Mouse (Mus musculus): ENCODE results near the gene Rnf144a.

Gene Rnf144a

GRCm38 (mm10) chr12:26408707-26409106, 6.3 kb downstream of the Rnf144a start:
- no peak for DNase-seq

- peak; percentile 53 to 59 for DNase-seq
Measured at GRCm38 (mm10) chr12:26404781-26405702, 10.0 kb downstream of the Rnf144a start.

DNA sequence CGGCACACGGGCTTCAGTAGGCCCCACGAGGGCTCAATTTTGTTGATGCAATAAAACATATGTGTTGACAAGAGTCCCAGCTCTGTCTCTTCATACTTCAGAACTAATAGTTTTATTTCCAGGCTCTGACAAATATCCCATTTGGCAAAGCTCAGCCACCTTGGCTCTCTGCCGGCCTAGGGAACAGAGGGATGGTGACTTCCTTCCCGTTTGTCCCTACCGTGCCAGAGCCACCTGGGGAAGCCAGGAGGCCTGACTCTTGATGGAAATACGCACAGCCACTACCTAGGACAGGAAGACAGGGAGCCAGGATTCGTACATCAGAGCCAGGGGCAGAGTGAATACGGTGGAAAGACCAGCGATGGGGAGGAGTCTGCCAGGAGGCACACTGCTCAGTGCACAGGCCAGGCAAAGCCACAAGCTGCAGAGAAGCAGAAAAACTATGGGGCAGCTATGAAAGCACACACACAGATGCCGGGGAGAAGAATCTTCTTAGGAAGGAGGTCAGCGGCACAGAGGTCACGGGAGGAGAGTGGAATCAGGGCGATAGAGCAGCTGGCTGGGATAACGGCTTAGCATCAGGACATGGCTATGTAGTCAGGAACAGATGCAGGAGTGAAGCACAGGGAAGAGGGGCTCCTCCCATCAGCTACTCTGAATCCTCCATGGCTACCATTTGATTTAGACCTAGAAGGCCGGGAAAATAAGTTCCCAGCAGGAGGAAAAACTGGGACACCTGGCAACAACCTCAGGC, 11.5 kb downstream of the Rnf144a start:
- DNase-seq: peak; percentile 90 to 91

GRCm38 (mm10) chr12:26401696-26402470, 13.2 kb downstream of the Rnf144a start:
- no peak for DNase-seq

- no peak for DNase-seq
Measured at GRCm38 (mm10) chr12:26401254-26401653, 13.8 kb downstream of the Rnf144a start.

GRCm38 (mm10) chr12:26400762-26401161, 14.3 kb downstream of the Rnf144a start:
- no peak for DNase-seq

DNA sequence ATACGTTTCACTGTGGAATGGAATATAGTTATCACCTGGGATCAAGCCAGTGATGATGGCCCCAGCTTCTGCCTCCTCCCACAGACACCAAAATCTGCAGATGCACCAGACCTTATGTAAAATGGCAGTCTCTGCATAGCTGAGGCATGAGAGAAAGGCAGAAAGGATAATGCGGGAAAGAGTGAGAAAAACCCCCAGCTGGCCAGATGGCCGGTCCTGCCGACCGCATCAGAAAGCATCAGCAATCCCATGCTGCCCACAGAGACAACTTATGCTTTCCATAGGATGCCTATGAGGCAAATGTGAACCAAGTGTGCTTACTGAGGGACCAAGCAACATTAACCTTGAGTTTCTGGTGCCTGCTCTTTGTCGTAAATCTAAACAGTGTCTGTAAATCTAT, 15.7 kb downstream of the Rnf144a start:
- DNase-seq: no peak

DNA sequence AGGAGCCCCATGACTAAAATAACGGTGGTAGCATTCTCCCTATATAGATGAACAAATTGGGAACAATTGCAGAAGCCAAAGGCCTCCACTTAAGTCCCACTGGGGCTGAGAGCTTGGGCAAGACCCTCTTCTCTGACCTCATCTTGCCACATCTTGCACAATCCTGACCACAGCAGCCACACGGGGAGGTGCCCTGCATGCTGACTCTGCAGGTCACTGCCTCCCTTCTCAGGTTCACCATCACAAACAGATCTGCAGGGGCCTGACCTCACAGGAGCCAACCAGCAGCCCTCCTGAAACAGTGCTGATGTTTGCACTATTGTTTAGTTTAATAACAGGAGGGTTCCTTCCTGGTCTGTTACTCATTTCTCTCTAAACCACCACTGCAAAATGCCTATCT, 16.5 kb downstream of the Rnf144a start:
- no peak for DNase-seq

GRCm38 (mm10) chr12:26394485-26395470, 20.3 kb downstream of the Rnf144a start:
- no peak for DNase-seq

- DNase-seq: no peak
Measured at GRCm38 (mm10) chr12:26393291-26393690, 21.8 kb downstream of the Rnf144a start.

- DNase-seq: no peak
Measured at GRCm38 (mm10) chr12:26391162-26391561, 23.9 kb downstream of the Rnf144a start.

DNA sequence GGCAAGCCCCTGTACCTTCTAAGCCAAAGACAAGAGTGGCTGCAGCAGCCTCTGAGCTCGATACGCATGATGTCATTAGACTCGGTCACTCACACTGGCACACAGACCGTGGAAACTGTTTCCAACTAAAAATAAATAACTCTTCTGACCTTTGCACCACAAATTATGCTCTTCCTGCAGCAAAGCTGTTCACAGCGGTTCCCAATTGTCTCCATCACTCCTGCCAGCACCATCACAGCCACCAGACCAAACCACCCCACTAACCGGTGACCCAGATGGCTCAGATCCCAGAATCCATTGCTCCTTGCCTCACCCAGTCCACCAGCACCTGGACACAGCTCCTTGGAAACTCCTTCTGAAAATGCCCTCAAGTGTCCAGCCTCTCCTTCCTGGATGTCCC, 27.5 kb downstream of the Rnf144a start:
- peak; percentile 48 to 61 for DNase-seq

DNA sequence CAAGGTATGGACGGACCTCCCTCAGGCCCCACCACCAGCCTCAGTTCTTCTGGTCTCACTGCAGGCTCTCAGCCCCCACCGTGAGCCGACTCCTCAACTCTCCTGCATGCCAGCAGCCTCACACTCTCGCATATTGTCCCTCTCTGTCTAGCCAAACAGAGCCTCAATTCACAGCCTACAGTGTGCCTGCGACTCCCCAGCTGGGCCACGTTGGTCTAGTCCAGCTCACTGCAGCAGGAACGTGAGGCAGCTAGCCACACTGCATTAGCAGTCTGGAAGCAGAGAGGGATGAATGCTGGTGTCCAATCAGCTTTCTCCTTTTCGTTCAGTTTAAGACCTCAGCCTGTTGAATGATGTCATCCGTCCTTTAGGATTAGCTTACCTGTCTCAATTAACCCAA, 28.1 kb downstream of the Rnf144a start:
- no peak for DNase-seq

- DNase-seq: no peak
Measured at GRCm38 (mm10) chr12:26386189-26386588, 28.9 kb downstream of the Rnf144a start.

DNA sequence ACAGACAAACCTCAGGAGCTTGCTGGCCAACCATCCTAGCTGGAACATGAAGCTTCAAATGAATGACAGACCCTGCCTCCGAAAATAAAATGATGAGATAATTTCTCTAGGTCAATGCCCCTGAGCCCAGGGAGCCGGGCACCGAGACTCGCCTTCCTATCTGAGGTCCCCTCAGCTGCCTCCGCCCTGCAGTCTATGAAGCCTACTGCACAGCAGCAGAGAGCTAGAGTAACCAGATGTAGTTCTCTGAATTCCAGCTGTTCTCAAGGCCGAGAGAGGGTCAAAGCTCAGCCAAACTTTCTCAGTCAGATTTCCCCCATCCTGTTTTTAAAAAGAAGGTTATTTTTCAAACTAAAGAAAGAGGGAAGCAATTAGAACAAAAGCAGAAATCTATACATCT, 29.3 kb downstream of the Rnf144a start:
- no peak for DNase-seq

DNA sequence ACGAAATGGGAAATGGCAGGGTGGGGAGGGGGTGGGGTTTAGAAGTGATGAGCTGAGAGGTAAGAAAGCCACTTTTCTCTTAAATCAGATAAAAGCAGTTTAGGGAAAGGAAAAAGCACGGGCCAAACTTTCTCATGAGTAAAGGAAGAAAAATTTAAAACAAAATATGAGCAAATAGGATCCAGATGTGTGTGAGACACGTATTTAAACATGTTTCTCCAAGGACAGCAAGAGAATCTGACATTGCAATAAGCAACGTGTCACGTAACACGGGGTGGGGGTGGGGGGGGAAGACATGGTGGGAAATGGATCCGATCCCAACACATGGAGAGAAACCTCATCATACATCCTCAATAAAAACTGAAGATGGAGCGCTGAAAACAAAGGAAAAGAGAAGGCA, 33.3 kb downstream of the Rnf144a start:
- no peak for DNase-seq

GRCm38 (mm10) chr12:26379797-26380196, 35.3 kb downstream of the Rnf144a start:
- DNase-seq: peak in 1 of 2 experiments; percentile 33

DNA sequence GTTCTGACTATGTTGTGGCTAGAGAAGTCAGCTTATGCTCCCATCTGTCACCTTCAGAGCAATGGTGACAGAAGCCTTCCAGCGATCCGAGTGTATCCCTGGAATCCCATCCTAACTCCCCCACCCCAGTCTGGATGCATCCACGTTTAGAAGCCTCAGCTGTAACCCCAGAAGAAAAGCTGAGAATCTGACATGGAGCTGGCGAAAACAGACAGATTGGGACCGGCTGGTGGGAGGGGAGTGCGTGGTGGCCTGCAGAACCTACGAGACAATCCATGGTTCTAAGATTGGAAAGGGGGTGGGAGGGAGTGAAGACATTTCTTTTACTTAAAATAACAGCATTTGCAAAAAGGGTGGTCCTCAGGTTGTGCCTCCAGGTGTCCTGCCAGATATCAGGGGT, 37.4 kb downstream of the Rnf144a start:
- DNase-seq: no peak

- DNase-seq: no peak
Measured at GRCm38 (mm10) chr12:26376541-26377323, 38.3 kb downstream of the Rnf144a start.

GRCm38 (mm10) chr12:26373721-26374120, 41.3 kb downstream of the Rnf144a start:
- DNase-seq: no peak

- peak; percentile 42 to 54 for DNase-seq
Measured at GRCm38 (mm10) chr12:26370004-26370403, 45.0 kb downstream of the Rnf144a start.
